Mouse (Mus musculus) MEL (cell line): ENCODE measurements around the gene Spire2.

ENCODE experiments used
- CTCF ChIP-seq, 3 experiments: IDR thresholded peaks in 2 of 3; conservative IDR thresholded peaks in 1 of 3; 2 replicates each; pipeline ENCODE4 v1.5.1; 2011 to 2012; ENCODE audit warnings: low read length in 3 of 3, low read depth in 2 of 3, mild to moderate bottlenecking in 2 of 3, improper control_type of control experiment in 1 of 3, inconsistent platforms in 1 of 3, mixed read lengths in 1 of 3, moderate library complexity in 1 of 3; ENCODE audit not compliant: control insufficient read depth in 1 of 3, insufficient read depth in 1 of 3, poor library complexity in 1 of 3, severe bottlenecking in 1 of 3
- ELF1 ChIP-seq: IDR thresholded peaks from 2 replicates; pipeline ENCODE4 v1.6.1; 2014; ENCODE audit warnings: low read depth, mild to moderate bottlenecking, inconsistent platforms, low read length, improper control_type of control experiment, moderate library complexity
- EP300 ChIP-seq, 2 experiments: IDR thresholded peaks; 2 replicates each; pipeline ENCODE4 v1.6.1; 2011; ENCODE audit warnings: improper control_type of control experiment in 2 of 2, low read length in 2 of 2, low read depth in 1 of 2, mild to moderate bottlenecking in 1 of 2
- MAFK ChIP-seq: IDR thresholded peaks from 2 replicates; pipeline ENCODE4 v1.6.1; 2011; ENCODE audit warnings: low read depth, mild to moderate bottlenecking, low read length, improper control_type of control experiment, borderline replicate concordance
- MAX ChIP-seq: IDR thresholded peaks from 2 replicates; pipeline ENCODE4 v1.6.1; 2011; ENCODE audit warnings: low read length, improper control_type of control experiment
- MYB ChIP-seq: IDR thresholded peaks from 2 replicates; pipeline ENCODE4 v1.6.1; 2011; ENCODE audit warnings: mild to moderate bottlenecking, low read depth, low read length, improper control_type of control experiment
- POLR2A ChIP-seq, 2 experiments: IDR thresholded peaks; 2 replicates each; pipeline ENCODE4 v1.6.1; 2011 to 2012; ENCODE audit warnings: low read length in 2 of 2, mild to moderate bottlenecking in 2 of 2, control low read depth in 1 of 2, improper control_type of control experiment in 1 of 2, low read depth in 1 of 2, moderate library complexity in 1 of 2; ENCODE audit not compliant: control insufficient read depth in 1 of 2, insufficient read depth in 1 of 2, poor library complexity in 1 of 2
- POLR2AphosphoS5 ChIP-seq: IDR thresholded peaks from 2 replicates; pipeline ENCODE4 v1.6.1; 2012; ENCODE audit warnings: low read depth, borderline replicate concordance, mild to moderate bottlenecking, inconsistent platforms, low read length, moderate library complexity, mixed read lengths
- SMC3 ChIP-seq: IDR thresholded peaks from 2 replicates; pipeline ENCODE4 v1.6.1; 2011; ENCODE audit warnings: low read depth, low read length, improper control_type of control experiment
- TCF12 ChIP-seq: IDR thresholded peaks from 2 replicates; pipeline ENCODE4 v1.6.1; 2014; ENCODE audit warnings: low read depth, mild to moderate bottlenecking, inconsistent platforms, low read length, improper control_type of control experiment, moderate library complexity
- USF1 ChIP-seq: IDR thresholded peaks from 2 replicates; pipeline ENCODE4 v1.6.1; 2014; ENCODE audit warnings: low read depth, mild to moderate bottlenecking, inconsistent platforms, low read length, improper control_type of control experiment, moderate library complexity

- no peak for TF ChIP-seq CTCF (IDR thresholded peaks at IDR 0.05 in 2 of 3, conservative IDR thresholded peaks at IDR 0.05 in 1 of 3; ENCODE audit: control insufficient read depth in 1 of 3, insufficient read depth in 1 of 3, low read depth in 2 of 3, low read length in 3 of 3, poor library complexity in 1 of 3, severe bottlenecking in 1 of 3)
- TF ChIP-seq POLR2A (IDR thresholded peaks at IDR 0.05; ENCODE audit: control insufficient read depth in 1 of 2, insufficient read depth in 1 of 2, low read depth in 1 of 2, low read length in 2 of 2, poor library complexity in 1 of 2), result no peak
- TF ChIP-seq TCF12, result no peak
- no peak for TF ChIP-seq MYB
- no peak for TF ChIP-seq SMC3
- TF ChIP-seq POLR2AphosphoS5, result no peak
- TF ChIP-seq EP300 (IDR thresholded peaks at IDR 0.05; ENCODE audit: low read depth in 1 of 2, low read length in 2 of 2), result no peak
- no peak for TF ChIP-seq MAFK
- TF ChIP-seq ELF1, result no peak
- no peak for TF ChIP-seq USF1
- no peak for TF ChIP-seq MAX
These were observed 20.7 kb downstream of the Spire2 start for GRCm38 (mm10) chr8:123353216-123353615.
